Mouse (Mus musculus) lung, postnatal 4 days (tissue): ENCODE data around the gene C1ql2.

Source experiments
- DNase-seq, 2 experiments: peaks; one replicate each; pipeline ENCODE4 v3.0.0; 2021

C1ql2 gene

DNA sequence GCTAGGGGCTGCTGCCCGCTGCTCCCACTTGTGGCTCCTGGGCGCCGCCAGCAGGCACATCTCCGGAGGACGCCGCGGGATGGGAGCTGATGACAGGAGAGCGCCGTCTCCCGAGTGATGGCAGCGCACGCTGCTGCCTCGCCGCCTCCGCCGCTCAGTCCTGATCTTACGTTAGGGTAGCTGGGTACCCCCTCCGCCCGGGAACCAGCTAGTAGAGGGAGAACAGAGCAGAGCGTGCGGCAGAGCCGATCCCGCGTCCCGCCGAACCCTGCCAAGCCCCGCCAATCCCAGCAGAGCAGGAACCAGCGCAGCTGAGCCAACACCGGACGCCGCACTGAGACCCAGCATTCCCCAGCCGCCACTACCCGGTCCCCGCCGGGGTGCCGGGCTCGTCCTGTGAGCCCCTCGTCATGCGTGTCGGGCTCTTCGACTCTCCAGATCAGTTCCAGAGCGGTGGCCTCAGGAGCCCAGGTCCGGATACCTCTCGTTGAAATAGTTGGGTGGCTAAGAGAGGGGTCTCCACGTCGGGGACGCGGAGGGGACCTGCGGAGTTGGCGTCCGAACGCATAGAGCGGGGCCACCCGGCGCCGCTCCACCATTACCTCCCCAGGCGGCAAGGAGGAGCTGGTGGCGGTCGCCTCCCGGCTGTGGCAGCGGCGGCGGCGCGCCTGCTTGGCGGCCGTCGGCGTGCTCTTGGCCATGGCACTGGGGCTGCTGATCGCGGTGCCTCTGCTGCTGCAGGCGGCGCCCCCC is at the start of gene C1ql2:
C1ql2 (plus strand) TSS at position 164 of the 753 bp plus-strand sequence.
- no peak for DNase-seq

DNA sequence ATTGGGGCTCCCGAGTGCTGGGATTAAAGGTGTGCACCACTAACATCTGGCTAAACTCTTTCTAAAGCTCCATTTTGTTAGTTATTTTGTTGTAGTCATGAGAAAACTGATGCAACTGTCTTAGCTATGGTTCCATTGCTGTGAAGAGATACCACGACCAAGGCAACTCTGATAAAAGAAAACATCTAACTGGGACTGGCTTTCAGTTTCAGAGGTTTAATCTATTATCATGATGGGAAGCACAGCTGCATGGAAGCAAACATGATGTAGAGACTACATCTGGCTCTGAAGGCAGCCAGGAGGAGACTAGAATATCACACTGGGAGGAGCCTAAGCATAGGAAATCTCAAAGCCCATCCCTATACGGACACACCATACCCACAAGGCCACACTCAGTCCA is 48.7 kb upstream of the C1ql2 start:
- DNase-seq, result no peak

DNA sequence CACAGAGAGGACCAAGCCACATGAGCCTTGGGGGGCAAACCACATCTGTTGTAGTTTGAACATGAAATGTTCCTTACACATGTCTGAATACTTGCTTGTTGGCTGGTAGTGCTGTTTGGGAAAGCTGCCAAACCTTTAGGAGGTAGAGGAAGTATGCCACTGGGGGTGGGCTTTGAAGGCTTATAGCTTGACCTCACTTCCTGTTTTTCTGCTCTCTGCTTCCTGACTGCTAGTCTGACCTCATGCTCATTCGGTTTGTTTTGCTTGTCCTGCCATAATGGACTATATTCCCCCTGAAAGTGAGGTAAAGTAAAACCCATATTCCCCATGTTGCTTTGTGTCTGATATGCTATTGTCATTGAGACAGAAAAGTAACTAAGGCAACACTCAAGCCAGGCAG is 46.6 kb upstream of the C1ql2 start:
- DNase-seq, result no peak

DNA sequence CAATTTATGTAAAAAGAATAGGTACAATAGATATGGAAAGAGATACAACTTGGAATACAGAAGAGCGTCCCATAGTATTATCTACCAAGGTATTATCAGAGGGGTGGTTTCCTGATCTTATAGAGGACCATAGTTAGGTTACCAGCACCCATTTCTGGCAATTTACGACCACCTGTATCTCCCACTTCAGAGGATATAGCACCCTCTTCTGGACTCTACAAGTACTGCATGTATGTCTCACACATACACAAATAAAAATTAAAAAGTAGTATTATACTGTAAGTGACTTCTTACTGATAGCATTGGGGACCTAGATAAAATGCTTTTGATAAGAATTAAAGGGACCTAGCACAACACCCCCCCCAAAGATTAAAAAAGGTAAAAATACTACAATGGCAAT is 43.4 kb upstream of the C1ql2 start:
- no peak for DNase-seq

DNA sequence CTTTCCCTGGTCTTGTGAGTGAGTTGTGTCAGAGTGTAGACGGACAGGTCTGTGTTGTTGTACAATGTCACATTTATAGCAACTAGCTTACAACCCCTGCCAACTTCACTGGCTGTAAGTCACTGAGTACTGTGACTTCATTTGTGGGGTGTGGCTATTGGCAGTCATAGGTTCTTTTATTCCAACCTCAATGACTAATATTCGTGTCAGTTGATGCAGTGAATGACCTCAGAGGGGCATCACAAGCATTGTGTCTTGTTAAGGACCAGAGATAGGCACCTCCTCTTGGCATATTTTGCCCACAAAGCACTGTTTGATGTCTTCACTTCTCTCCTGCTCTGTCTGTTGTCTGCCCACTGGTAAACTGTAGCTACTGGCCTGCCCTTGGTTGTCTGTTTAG is 34.6 kb upstream of the C1ql2 start:
- DNase-seq, result no peak

DNA sequence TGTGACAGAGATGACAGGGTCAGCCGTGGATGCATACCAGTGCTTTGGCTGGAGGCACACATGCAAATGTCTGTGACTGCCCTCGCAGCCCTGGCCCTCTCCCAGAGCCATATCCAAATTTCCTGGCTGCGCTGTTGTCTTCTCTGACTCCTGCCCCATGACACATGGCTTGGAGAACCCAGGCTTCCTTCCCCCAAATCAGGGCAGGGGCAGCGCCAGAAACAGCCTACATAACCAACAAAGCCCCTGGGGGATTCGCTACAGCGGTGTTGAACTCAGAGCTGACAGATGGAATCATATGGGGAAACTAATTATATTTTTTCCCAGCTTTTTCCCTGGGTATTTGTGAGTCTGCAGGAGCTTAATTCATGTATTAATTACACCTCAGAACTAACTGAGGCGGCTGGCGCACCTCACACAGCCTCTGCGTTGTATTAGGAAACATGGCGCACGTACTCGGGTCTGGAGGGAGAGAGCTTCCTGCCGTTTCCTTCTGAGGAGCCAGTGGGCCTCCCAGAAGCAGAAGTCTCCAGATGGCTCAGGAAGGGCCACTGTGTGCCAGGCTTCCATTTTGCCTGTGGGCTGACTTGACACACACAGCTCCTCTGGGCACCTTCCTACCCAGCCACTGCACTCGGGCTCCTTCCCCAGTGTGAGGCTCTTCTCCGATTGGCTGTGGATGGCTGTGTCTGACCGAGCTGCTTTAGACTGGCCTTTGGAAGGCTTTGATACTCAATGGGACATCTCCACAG is 18.9 kb upstream of the C1ql2 start:
- DNase-seq, result peak in 1 of 2 experiments; percentile 6

DNA sequence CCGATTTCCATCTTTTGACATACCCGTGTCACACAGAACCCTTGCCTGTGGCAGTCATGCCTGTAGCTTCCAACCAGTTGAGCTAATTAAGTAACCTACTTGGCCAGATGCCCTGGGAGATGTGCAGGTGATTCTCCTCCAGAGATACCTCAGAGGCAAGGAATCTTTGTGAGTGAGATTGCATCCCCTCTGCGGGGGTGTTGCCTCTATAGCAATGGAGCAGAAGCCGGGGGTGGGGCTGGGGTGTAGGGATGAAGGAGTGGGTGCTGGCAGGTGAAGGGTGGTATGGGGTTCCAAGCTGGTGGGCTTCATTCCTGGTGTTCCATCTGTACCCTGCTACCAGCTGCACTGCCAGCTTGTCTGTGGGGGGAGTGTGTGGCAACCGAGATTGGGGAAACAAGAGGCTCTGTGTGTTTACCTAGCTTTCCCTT is 17.2 kb upstream of the C1ql2 start:
- no peak for DNase-seq

DNA sequence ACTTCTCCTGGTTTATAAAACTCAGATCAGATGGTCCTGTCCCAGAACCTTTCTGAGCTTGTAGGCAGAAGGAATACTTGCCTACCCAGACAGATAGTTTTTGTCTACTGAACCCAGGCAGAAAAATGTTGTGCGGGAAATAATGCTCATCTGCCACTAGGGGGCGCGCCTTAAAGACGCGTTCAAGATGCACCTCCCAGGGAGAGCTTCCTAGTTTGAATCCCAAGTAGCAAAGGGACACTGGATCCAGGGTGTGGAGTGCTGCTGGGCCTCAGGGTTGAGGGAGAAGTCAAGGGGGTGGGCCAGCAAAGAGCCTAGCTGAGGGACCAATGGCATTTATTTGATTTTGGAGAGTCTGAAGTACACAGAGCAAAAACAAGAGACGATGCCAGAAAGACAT is 12.7 kb upstream of the C1ql2 start:
- peak in 1 of 2 experiments; percentile 36 for DNase-seq

DNA sequence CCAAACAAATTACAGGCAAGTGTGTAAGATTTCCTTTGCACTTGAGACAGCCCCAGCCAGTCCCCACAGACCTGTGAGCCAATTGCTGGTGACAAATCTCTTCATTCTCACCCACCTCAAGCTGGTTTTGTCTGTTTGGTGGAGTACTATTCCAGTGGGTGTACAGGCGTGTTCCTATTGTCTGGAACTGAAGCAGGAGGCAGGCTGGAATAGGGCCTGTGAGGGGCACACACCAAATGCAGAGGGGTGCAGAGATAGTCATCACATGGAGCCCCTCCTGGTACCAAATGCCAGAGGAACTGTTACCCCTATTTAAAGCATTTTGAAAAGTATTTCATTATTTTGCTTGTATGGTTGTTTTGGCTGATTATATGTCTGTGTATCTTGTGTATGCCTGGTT is 12.2 kb upstream of the C1ql2 start:
- DNase-seq, result no peak

DNA sequence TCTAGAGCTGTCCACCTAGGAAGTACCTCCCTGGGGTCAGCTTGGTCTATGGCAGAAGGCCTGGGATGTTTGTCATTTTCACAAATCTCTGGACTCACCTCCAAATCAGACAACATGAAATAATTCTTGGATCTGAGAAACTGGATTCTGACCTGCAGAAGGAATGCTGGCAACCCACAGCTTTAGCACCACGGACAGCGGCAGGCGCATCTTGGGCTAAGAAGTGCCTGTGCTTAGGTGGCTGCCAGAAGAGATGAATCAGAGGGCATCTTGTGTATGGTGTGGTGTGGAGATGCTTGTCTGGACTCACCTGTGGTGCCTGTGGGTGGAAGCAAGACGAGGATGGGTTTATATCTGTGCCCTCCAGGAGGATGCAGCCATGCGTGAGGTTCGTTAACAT is 8.5 kb upstream of the C1ql2 start:
- DNase-seq, result peak; percentile 36 to 47

DNA sequence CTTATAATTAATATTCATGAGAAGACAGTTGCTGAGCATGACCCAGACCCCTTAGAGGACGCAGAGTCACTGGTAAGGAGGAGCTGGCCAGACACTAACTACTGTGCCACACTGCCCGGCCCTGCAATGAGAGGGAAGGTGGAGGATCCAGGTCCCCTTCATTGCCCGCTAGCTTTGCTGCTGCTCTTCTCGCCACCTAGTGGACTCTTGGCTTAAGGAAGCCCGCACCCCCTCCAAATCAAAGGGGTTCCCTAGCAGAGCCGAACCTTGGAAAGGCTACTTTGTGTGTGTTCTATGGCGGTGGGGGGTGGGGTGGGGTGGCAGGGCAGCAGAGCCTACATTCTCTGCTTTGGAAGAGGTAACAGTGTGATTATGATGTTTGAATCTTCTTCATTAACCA is 2.4 kb upstream of the C1ql2 start:
- DNase-seq, result no peak

DNA sequence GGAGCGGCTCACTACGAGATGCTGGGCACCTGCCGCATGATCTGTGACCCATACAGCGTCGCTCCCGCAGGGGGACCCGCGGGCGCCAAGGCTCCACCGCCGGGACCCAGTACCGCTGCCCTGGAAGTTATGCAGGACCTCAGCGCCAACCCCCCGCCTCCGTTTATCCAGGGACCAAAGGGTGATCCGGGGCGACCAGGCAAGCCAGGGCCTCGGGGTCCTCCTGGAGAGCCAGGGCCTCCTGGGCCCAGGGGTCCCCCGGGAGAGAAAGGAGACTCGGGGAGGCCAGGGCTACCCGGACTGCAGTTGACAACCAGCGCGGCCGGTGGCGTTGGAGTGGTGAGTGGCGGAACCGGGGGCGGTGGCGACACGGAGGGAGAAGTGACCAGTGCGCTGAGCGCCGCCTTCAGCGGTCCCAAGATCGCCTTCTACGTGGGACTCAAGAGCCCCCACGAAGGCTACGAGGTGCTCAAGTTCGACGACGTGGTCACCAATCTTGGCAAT is 842 bp downstream of the C1ql2 start:
- no peak for DNase-seq

DNA sequence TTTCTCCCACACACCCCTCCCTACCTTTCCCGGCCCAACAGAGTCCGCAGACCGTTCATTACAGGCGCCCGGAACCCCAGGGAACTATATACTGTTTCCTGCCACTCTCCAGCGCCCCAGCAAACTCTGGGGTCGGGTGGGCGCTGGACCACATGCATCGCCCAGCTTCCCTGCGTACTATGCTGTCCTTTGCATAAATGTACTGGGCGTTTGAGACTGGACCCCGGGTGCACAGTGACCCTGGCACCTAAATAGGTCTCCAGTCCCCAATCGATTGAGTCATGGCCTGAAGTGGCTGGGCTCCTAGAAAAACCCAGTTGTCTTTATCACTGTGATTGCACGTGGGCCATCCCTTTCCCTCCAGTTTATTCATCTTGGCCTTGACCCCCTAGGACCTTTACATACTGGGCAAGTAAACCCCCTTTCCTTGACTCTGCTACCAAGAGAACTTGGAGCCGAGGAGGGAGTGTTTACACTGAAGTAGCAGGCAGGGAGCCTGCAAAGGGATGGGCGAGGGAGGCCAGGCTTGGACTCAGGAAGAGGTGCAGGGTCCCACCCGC is 1.5 kb downstream of the C1ql2 start:
- DNase-seq, result no peak

DNA sequence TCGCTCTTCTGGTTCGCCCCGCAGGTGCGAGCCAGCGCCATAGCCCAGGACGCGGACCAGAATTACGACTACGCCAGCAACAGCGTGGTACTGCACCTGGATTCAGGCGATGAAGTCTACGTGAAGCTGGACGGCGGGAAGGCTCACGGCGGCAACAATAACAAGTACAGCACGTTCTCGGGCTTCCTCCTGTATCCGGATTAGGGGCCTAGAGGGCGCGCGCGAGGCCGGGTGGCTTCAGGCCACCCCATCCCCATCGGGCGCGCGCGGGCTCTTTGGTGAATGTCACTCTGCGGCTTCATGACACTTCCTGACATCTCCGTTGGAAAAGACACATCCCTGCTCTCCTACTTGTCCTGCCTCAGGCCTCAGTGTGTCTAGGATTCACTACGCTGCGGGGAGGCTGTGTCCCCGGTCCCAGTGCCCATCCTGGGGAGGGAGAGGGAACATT is 2.0 kb downstream of the C1ql2 start:
- DNase-seq, result peak in 1 of 2 experiments; percentile 23

DNA sequence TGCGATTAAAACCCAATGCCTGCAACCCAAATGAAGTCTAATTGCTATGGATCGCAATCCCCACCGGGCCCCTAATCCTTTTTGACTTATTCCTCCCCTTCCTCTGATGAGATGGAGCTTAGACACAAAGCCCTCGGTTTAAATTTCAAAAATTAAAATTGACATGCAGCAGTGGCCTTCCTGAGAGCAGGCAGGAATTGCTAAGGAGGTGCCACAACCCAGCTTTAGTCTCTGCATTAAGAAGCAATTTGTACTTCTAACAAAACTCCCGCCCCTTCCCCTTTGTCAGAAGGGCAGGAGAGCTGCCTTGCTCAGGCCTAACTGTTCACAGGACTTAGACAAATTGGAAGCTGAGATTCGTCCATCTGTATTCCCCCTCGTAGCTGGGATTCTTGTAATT is 4.6 kb downstream of the C1ql2 start:
- no peak for DNase-seq

DNA sequence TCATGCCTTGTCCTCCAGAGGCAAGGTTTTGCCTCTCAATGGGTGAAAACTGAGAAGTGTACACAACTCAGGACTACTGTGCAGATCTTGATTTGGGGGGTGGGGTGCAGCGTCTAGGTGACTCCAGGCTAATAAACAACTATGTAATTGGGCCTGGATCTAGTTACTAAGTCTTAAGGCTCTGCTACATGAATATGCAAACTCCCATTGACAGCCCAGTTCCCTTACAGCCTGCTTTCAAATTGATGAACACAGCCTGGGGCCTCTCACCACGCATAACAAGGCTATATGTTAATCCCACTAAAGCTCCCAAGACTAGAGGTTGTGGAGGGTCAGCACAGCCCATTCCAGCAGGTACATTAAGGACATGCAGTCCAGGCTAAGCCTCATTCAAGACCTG is 14.0 kb downstream of the C1ql2 start:
- no peak for DNase-seq

DNA sequence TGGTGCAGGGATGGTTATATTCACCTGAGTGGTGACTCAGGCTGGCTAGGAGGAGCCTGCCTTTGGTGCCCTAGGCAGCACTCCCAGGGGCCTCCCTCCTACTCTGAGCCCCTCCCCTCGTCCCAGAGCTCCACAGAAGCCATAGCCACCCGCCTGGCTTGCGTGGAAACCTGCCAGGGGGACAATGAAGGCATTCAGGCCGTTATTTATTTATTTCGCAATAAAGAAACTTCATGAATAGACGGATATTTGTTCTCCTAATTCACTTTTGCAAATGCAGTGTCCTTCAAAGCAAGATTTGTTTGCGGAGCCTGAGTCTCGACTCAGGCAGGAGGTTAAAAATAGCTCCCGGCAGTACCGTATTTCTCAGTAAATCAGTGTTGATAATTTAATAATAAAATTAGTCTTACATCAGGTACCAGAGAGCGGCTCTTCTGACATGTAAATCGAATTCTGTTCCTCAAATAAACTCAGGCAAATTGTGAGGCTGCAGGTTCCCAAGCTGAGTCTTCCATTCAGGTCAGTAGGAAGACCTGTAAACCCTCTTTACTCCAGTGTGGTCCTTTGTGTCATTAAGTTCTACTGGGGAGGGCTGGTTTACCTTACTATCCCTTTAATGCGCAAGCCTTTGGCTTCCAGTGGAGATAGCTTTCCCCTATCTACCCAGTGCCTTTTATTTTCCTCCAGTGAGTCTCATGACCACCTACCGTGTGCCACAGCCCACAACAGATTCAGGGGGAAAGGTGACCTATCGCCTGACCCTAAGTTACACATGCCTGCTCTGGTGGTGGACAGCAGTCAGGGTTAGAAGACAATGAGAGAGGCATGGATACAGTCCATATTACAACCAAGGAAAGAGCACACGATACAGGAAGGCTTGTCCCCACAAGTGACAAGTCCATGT is 17.2 kb downstream of the C1ql2 start:
- peak; percentile 74 to 87 for DNase-seq

DNA sequence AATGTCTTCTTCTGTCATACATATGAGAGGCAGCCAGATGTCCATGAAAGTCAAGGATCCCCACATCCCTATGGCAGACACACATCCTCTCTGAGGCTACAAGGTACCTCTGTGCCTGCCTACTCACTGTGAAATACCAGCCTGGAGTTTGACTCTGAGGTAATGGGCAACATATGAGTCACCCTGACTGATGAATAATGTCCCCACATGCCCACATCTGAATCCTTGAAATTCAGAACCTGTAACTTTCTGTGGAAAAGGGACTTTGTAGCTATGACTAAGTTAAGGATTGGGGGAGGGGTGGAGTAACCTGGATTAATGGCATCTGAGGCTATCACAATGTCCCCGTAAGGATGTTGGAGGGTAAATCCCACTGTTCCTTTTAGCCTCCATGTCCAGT is 23.3 kb downstream of the C1ql2 start:
- no peak for DNase-seq

DNA sequence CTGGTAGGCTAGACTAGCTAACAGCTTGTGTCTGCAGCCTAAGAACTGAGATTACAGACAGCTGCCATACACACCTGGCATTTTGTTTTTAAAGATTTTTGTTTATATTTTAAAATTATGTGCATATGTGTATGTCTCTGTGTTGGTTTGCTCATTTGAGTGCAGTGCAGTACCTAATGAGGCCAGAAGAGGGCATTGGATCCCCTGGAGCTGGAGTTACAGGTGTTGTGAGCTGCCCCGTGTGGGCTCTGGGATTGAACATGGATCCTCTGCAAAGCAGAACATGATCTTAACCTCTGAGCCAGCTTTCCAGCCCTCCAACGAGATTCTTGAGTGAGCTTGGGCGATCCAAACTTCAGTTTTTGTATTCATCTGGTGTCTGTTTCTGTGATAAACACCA is 27.8 kb downstream of the C1ql2 start:
- DNase-seq, result no peak

DNA sequence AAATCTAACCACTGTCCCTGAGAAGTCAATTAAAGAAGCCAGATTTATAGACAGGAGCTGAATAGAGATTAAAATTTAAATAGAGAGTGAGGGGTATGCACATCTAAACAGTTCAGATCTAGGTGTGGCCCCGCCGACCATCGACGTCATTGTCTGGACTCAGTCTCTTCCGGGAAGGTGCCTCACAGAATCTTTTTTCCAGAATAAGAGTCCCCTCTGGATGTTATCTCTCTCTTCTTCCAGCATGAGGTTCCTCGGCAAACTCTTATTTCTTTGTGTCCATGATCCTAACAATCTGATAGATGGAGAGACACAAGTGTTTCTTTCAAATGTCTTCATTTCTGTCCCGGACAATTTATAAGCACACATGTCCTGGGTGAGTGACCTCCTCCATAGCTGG is 33.7 kb downstream of the C1ql2 start:
- DNase-seq, result no peak

DNA sequence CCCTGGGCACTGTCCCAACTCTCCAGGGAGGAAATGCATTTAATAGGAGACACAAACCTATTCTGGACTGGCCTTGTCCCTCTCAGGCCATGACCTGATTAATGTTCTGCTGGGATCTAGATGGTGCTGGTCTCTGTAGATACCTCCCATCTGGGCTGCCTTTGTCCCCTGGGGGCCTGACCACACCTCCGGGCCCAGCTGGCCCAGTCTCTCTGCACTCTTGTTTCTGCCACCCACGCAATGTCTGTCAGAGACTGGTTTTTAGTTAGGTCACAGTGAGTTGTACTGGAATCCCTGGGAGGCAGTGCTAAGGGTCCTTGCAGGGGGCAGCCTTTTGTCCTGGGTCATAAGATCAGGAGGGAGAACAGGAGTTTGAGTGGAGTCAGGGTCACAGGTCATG is 34.5 kb downstream of the C1ql2 start:
- no peak for DNase-seq

DNA sequence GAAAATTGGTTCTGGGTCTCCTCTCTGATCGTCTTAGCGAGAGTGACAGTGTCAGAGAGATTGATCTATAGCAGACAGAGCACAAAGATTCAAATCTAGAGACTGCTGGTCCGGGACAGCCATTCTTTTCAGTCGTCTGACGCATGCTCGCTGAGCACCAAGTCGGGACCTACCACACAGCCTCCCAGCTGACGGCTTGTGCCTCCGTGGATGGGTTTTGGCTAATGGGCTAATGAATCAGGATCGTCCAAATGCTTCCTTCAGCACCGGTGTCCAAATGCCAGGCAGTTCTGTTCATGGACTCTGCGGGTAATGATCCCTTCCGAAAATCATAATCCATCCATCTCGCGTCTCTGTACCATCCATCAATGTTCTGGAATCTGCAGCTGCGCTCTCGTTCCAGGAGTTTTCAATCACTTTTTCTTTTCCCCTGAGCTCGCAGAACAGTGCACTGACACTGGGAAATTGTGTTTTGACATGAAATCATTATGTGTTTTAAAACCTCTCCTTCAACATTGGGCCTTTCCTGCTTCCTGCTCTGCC is 44.7 kb downstream of the C1ql2 start:
- DNase-seq, result no peak

DNA sequence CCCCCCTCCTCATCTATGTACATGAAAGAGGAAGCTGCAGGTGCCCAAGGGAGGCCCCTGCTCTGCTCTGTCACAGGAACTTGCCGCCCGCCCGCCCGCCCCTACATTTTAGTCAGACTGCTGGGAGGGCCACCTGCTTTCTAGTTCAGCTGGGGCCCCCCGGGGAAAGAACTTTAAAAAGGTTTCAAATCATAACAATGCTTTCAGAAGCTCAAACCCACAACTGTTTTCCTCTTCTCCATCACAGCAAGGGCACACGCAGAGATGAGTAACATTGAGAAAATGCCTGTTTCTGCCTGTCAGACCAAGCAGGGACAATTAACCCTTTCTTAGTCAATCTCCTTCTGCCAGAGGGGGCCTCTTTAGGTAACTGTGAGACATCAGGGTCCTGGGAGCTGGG is 49.4 kb downstream of the C1ql2 start:
- DNase-seq, result no peak
